Mouse (Mus musculus) monocyte, adult 2 months (primary cell): Measurements from ENCODE around the gene Snx7.

Experiments
- DNase-seq, 2 experiments: peaks; one replicate each; pipeline ENCODE4 v3.0.0; 2022; ENCODE audit warnings: low spot score in 2 of 2, low read depth in 1 of 2

The Snx7 gene

DNA sequence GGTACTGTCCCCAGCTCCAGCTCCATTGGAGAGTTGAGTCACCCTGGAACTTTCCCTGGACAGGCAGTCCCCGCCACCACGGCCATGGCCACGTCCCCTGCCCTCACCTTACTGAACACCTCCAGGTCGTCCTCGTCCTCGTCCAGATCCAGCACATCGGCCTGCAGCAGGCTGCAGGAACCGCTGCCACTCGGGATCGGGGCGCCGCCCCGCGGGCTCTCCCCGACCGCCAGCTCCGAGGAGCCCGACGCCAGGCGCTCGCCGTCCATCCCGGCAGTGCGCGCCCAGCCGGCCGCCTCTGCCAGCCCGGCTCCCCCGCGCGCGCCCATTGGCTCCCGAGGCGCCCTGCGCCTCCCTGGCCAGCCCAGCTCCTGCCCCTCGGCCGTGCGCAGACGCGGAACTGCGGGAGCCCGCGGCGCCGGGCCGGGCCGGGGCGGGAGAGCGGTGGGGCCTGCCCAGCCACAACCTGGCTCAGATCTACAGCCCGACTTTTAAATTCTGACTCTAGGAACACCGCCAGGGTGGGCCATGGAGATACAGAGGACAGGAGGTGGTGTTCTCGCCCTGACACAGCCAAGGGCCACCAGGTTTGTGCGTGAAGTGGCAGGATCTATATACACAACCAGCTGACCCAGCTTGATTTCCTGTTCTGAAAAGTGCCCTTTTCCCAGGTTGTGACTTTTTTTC lies at the start of gene Snx7:
TSS of gene Snx7 (minus strand) at position 300 of the 687 bp plus-strand sequence.
- peak; percentile 28 to 32 for DNase-seq

DNA sequence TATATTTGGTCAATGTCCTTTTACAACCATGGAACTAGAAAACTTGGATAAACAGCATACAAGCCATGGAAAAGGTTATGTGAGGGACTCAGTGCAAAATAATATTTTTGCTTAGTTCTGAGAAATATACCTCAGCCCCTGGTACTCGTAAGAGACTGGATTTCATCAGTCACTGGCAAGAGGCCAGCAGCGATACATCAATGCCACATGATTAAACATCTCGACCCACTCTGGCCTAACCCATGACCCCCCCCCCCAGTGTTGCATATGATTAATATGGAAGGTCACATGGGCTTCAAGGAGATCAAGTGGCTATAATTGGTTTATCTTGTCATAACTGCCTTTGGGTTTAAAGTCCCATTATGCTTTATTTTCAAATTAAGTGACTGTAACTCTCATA lies 46.7 kb upstream of the Snx7 start:
- no peak for DNase-seq

DNA sequence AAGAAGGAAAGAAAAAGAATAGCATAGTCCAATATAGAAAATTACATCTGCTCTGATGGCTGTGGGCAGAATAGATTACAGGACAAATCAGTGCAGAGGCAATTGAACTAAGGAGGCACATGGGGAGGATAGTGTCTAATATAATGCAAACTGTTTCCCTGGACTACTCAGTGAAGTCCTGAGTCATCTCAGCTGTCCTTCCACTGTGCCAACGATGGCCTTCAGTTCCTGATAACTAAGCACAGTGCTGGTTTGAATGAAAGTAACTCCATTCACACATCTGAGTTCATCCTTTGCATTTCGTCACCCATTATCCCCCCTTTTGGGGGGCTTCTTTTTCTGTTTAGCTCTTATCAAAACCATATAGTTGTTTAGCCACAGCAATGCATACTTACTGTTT lies 25.0 kb upstream of the Snx7 start:
- DNase-seq, result no peak

DNA sequence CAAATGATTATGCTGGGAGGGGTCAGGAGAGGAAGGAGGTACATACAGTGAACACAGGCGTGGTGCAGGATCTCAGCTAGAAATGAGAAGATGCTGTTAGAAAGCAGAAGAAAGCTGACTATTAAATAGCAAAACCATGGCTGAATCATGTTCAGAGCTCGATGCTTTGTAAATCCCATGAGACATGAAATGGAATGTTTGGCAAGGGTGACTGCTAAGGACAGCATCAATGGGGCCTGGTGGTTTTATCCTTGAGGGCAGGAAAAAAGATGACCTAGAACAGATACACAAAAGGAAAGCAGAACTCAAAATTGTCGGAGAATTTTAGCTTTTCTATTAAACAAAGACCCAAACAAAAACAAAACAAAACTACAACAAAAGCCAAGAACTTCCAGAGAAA lies 6.7 kb upstream of the Snx7 start:
- no peak for DNase-seq

DNA sequence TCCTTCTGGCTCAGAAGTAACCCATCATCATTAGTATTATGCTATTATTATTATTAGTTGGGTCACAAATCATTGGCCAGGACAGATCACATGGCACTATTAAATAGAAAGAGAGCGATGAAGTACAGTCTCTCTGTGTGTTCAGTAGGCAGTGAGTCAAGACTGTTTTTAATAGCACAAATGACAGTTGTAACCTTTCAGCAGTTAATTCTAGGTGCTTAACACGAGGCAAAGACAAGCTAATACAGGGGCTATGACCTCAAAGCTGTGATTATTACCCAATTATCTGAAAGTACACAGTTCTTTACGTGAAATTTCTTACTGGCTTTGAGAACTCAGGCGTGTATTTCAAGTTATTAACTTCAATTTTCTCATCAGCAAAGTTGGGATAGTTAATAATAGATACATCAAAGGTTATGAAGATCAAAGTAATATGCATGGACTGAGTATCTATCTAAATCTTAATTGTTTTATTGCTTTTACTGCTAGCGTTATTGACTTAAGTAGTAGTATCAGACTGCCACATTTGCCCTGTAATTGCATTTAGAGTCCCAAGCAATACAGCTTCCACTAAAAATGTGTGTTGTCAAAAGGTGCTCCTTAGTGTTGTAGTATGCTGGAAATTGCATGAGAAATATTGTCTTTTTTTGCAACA lies 4.6 kb upstream of the Snx7 start:
- DNase-seq, result no peak

DNA sequence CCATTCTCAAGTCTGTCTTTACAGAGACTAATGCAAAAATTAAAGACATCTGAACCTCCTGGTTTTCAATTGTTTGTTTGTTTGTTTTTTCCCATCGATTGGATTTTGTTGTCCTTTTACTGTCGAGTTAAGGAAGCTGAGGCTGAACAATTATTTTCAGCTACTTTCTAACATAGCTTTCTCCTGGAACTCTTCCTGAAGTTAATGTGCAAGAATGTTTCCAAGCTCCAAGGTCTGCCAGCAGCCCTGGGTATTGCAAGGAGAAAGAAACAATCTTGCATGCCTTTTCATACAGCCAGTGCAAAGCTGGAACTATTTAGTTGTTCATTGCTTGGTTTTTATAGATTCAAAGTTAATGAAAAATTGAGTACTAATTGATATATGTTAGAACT lies 584 bp upstream of the Snx7 start:
- DNase-seq, result no peak

DNA sequence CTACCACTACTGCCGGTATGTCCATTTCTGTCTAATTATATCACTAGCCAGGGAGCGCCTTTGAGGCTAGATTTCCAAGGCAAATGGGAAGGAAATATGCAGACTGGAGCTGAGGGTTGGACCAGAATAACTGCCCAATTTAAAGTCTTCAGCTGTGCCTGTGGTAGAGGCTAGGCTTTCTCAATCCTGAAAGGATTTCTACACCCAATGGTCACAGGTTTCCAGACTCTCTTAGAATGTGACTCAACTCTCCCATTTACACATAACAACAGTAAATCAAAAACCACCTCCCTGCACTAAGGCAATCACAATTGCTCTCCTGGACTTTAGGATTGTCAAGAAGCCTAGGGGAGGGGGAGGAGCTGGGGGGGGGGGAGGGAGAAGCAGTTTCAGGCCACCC lies 645 bp downstream of the Snx7 start:
- DNase-seq, result no peak

DNA sequence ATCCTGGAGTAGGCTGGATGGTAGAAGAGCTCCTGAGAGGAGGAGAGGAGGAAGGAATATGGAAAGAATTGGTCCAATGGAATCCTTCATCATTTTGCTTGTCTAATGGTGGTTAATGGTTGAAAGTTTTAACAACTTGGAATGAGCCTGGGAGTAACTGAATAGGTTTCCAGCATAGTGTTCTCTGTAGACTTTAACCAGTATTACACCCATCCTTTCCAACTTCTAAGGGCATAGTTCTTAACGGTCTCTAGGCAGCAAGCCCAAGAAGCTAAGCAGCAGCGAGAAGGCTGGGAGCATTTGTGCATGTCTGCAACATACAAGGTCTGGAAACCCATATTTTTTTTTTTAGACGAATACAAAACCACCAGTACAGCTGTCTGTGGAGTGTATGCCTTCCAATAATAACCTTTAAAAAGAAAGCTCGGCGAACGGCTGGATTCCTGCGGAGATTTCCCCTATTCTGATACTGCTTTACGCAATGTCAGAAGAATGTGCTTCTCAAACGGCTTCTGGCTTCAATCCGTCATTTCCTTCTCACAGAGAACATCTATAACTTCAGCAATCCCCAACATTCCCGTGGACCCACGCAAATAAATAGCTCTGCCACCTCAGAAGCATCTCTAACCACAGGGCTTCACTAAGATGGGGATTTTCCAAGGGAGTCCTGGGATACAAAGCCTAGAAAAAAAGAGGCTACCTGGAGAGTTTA lies 1.9 kb downstream of the Snx7 start:
- DNase-seq, result no peak

DNA sequence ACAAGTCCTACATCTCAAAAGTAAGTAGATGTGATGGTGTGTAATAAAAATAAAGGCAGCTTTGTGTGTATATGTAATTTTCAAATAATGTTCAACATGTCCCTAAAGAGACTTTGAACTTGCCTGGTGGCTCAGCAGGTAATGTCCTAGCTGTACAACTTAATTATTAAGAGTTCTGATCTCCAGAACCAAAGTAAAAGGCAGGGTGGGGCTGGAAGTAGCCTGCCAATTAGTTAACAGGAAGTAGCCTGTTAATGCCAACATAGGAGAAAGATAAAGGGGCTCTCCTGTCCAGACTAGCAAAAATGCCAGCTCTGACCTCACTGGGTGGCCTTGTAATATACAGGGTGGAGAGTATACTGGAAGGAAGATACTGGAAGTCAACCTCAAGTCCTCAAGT lies 3.1 kb downstream of the Snx7 start:
- no peak for DNase-seq

DNA sequence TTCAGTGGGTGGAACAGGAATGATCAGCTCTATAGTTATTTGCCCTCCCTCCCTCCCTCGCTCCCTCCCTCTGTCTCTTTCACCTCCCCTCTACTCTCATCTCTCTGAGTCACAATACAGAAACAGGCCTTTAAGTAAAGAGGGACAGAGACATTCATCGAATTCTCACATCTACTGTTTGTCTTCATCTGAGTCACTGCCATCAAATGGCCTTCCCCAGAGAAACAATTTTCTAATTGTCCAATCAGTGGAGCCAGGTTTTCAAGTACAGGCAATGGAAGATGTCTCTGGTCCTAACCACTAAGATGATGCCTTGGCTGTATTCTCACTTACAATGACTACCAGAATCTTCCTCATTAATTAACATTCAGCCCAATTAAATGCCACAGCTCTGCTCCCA lies 5.8 kb downstream of the Snx7 start:
- DNase-seq, result no peak

DNA sequence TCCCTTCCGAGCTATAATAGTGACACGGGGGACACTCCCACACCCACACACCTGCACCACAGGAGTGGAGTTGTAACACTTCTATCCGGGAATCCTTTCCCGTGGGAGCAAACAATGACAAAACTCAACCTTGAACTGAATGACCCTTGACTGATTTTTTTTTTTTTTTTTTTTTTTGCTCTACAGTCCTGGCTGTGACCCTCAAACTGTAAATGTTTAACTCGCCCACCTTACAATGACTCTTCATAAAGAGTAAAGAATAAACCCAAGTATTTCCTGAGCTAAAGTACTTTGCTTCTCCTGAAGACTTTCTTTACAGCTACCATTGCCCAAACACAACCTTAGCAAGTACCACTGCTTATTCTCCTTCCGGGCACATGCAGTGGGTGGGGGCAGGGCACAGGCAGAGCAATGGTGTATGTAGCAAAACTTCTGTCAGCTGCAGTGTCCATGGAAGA lies 6.7 kb downstream of the Snx7 start:
- no peak for DNase-seq

DNA sequence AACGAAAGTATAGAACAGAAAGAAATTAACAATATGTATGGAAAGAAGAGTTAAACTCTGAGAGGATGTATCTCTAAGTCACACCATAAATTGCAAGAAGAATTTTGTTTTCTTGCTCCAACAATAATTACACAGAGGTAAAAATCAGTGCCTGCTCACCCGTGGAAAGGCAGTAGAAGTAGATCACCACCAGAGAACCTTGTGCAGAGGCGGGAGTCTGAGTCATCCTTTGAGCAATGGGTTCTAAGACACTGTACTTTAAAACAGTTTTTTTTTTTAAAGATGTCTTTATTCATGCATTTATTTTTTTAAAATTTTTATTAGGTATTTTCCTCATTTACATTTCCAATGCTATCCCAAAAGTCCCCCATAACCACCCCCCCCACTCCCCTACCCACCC lies 9.7 kb downstream of the Snx7 start:
- DNase-seq, result no peak

DNA sequence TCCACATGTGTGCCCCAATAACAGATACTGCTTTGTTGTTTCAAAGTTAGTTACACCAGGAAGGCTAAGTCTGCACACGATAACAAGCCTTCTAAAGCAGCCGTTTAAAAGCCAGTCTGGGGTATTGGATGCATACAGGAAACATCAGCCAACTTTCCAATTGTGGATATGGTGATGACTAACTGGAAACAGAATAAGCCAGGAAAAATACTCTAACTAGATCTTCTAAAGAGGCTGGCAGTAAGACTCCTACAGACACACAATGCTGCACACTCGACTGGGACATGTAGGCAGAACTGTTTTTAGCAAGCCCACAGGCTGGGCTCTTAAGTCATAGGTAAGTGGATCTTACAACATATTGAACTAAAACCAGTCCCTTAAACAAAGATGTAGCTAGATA lies 15.0 kb downstream of the Snx7 start:
- no peak for DNase-seq

DNA sequence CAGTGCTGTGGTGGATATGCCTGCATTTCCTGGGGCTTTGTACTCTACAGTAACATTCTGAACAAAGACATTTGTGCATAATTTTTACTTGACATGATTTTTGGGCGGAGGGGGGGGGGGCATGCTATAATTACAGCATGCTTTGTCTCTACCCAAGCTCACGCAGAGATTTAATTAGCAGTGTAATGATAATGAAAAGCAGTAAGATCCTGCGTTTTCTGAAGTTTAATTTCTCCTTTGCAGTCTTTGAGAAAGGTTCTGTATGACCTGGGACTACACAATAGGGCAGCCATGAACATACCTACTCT lies 16.7 kb downstream of the Snx7 start:
- no peak for DNase-seq

DNA sequence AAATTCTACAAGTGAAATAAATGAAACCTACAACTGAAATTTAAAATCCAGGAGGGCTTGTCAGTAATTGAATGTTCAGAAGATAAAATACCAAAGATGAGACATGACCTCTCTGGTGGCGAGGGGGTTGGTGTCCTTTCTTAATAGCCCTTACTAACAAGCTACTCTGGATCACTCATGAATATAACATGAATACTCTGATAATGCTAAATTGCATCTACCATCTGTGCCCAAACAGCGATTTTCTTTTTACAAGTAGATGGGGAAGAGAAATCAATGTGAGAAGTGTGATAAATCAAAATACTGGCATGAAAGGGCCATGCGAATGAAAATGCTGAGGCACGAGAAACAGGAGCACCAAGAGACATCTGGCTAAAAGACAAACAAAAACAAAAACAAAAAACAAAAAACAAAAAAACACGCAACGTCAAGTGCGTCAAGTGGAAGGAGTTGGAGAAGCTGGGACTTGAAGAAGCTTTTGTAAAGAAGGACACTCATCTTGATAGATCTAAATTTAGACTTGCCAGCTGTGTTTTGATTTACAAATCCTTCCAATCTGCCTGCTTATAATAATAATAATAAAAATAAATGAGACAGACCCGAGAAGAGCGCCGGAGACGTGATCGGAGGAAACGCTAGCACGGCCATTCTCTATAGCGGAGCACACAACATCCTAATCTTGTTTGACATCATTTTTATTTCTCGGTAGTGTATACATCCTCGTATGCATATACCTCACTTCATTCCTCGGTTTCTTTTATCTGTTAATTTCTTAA lies 17.3 kb downstream of the Snx7 start:
- DNase-seq, result no peak

DNA sequence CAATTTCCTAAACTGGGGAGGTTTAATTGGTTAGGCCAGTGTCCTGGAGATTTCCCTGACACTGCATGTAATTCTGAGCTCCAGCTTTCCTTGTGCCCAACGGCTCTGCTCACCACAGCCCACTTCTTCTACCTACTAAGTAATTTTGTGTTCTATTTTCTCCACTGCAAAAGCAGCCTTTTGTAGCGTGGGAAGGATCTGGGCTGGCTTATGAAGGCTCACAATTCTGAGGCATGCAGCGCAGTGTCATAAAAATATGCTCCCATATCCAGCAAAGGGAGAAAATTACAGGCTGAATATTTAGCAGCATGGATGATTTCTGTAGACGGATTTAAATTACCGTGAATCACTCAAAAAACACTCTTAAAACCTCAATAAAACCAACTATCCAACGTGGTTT lies 19.9 kb downstream of the Snx7 start:
- no peak for DNase-seq

DNA sequence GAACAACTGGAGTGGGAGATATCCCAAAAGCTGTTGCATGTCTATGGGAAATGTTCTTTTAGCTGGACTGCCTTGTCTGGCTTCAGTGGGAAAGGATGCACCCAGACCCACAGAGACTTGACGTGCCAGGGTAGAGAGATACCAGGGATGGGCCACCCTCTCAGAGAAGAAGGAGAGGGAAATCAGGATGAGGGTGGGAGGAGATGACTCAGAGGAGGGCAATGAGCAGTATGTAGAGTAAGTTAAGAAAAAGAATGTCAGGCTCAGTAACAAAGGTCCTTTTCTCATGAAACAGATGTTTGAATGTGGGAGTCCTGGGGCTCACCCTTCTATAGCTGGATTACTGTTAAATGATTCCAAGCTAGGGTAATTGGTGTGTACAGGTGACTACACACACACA lies 26.1 kb downstream of the Snx7 start:
- DNase-seq, result no peak

DNA sequence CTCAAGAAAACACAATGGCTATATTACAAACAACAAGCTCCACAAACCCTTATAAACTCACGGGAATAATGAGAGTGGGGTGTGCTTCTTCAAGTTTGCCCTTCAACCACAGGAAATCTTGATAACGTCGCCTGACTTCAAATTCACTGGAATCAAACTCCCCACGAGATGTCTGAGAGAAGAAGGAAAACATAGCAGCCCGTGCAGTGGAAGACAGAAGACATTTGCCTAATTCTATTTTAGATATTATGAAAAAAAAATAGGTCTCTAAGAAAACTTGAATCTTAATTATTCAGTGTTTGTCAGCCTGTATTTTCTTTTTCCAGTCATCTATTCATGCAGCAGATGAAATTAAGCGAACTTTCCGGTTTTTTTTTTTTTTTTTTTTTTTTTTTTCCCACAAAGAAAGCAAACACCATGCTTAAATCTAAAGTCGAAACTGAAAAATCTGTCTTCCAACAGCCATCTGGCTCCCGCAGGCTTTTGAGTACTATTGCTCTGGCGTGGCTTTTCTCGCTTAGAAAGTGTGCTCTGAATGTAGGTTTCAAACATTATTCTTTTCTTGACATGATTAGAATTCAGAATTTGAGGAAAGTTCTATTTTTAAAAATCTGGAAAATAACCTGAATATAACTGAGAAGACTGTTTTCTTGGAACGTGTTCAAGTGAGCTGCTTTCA lies 28.7 kb downstream of the Snx7 start:
- DNase-seq, result no peak

DNA sequence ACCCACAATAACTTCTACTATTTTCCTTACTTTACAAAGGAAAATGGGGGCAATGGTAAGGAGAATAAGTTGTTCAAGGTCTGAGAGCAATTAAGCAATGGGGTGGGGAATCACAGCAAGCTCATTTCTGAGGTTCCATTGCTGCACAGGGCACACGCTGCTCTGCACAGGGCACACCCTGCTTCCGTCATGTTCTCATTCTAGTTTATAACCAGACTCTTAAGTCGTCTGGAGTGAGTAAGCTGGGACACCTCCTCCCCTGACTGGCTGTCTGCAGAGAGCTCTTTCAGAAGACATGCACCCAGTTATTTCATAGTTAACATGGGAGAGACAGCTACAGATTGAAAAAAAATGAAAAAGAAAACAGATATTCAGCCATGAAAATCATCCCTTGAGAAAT lies 30.7 kb downstream of the Snx7 start:
- no peak for DNase-seq

DNA sequence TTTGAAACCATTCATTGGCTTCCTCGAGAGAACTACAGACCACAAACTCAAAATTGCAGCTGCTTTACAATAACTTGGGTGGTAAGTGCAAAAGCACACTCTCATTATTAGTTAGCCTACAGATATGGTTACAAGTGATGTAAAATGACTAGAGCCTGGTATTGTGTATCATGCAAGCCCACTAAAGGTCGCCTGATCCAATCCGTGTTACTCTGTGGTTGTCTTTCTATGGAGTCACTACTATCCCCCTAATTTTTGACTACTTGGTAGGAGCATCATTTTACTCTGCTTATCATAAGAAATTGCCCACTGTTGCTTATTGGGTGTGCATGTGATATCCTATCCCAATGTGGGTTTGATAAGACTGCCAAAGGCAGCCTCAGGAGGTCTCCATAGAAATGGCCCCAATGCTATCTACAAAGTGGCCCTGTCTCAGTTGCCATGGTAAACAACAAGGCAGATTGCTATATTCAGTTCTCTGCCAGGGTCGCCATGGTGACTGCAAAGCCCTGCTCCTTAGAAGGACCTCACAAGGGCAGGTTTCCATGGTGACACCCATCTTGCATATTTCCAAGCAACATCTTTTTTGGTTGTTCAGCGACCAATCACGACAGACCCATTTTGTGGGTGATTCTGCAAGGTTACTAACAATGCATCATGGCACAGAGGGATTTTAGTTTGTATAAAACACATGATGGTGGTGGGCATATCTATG lies 42.1 kb downstream of the Snx7 start:
- DNase-seq, result no peak

DNA sequence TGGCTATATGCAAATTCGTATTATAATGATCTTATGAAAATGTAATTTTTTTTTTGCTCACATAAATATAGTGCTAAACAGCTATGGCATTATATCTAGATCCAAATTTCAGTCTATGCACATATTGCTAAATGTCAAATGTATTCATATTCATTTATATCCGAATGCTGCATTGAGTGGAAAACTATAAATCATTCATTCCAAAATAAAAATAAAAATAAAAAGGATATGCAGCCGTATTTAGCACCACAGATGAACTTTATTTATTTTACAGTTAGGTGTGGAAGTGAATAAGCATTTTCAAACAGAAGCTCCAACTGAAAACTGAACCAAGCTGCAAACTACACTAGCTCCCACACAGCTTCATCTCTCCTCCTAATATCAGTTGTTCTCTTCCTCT lies 45.5 kb downstream of the Snx7 start:
- DNase-seq, result no peak
